Mouse (Mus musculus) c-Kit-negative CD71-positive TER-119-positive erythroid progenitor cells, embryonic 14.5 days (primary cell): ENCODE measurements at regions not wholly inside any gene's neighbourhood (a gene's known extent, or its start where the extent isn't known, plus 50 kb on each side); places are given as distances from the start of the nearest gene placed in this dataset.
"Not testable (repeated sequence)": the region's sequence is repeated elsewhere in the genome, so short reads cannot be mapped to it uniquely, and the experiment has no call there.

Experiments
- DNase-seq: peaks from one replicate; pipeline ENCODE4 v3.0.0-alpha.2; 2013; ENCODE audit warnings: low read depth, low spot score

DNA sequence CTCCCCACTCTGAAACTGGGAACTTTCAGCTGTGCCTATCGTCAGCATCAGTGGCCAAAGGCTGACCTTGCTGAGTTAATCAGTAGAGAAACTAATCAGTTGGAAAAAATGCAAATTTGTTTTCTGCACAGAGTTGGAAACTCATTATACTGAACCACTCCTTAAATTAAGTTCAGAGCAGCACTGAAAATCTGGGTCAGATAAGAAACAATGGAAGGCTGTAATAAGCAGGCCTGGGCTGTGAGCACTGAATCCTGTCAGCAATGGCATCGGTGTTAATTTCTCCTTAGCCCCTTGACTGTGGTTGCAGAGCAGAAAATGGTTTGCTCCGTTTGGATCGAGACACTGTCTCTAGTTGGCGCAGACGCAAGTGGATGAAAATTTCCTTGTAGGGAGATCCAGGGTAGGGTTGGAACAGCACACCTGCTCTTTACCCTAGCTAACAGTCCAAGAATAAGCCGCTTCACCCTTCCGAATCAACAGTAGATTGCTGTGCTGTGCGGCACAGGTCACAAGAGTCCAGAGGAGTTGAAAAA is 289.4 kb downstream of the Tox3 start:
- no peak for DNase-seq

DNA sequence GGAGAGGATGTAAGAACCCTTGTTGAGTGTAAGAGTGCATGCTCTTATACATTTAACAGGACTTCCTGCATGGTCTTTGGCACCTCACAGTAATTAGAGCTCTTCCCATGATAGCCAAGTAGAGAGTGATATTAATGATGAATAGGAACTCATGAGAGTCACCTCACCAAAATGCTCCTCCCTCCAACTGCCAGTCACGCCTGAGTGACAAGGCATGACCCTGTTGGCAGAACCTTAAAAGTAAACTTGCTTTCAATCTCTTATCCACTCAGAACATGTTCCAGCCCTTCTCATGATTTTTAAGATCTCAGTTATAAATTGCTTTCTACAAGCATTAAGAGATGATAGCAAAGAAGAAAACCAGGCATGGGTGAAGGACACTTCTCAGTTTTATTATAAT is 291.8 kb downstream of the Tox3 start:
- DNase-seq = no peak

DNA sequence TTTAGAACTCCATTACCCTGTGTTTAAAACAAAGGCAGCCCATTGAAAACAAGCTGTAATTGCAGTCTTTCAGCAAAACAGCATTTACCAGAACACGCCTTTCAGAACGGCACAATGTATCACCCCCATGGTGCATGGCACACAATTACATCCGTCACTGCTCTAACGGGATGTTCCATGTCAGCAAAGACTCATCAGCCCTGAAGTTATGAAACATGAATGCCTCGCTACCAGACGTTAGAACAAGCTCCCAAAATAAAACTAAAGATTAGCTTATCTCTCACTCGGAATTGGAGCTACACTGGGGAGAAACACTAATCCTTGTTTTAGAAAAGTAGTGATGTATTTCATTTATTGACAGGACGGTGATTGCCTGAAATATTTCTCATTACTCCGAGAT is 301.4 kb downstream of the Tox3 start:
- DNase-seq = no peak

DNA sequence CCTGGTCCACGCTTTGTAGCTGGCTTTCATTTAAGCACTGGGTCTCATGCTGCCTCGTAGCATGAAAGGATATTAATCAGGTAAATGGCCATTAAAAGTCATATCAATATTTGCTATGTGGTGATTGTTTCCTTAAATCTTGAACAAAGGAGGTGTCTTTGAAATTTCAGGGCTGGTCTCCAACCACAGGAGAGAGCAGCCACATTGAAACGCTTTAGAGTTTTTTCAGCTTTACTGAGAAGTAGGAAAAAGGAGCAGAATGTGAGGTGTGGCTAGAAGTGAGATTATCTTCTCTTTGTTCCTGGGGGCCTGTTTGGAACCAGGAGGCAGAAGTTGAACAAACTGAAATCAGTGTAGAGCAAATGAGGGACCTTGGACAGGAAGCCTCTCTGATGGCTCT is 311.7 kb downstream of the Tox3 start:
- no peak for DNase-seq

DNA sequence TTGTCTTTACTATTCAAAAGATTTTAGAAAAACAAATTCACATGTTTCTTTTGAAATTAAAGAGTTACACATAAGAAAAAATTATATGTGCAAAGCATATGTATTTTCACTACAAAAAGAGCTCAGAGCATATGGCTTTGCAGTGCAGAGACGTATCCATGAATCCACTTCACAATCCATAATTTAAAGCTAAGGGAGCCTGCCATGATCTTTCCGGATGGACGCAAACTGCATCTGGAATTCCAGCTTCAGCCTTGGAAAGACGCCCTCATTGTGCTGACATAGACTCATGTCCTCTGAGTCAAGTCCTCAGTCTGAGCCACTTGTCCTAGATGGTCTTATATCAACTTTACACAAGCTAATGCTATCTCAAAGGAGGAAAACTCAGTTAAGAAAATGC is 315.6 kb downstream of the Tox3 start:
- DNase-seq = no peak

DNA sequence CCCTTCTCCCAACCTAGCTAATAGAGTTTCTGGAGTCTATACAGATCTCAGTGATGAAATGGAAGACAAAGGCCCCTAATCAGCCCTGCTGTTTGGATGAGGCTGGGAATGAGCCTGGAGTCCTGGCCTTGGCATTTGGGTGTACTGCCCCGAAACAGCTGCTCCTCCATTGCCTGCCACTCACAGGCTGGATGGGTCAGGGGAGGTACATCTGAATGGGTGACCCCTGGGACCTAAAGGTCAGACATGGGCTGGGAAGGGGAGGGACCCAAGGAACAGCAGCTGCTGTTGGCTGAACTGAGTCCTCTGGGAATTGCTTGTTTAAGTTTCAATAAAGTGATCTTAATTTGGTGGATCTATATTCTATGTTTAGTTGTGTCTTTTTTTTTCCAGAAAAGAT is 316.9 kb downstream of the Tox3 start:
- no peak for DNase-seq

DNA sequence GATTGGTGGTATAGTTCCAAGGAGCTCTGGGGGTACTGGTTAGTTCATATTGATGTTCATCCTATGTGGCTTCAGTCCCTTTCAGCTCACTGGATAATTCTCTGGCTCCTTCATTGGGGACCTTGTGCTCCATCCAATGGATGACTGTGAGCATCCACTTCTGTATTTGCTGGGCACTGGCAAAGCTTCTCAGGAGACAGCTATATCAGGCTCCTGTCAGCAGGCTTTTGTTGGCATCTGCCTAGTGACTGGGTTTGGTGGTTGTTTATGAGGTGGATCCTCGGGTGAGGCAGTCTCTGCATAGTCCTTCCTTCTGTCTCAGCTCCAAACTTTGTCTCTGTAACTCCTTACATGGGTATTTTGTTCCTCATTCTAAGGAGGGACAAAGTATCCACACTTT is 330.2 kb downstream of the Tox3 start:
- DNase-seq = not testable (repeated sequence)

DNA sequence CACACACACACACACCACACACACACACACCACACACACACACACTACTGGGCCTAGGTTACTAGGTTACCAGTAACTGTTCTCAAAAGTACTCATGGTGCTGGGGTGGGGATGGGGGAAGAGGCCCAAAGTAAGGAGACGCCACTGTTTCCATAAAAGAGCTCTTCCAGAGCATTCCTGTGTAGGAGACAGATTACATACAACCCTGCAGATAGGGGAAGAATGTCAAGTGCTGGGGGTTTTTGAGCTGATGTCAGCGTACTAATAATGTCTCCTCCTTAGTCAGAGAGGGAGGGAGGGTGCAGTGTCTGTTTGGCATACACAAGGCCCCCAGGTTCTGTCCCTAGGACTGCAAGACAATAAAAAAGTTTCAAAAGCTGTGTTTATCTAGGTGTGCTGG is 334.4 kb downstream of the Tox3 start:
- no peak for DNase-seq

DNA sequence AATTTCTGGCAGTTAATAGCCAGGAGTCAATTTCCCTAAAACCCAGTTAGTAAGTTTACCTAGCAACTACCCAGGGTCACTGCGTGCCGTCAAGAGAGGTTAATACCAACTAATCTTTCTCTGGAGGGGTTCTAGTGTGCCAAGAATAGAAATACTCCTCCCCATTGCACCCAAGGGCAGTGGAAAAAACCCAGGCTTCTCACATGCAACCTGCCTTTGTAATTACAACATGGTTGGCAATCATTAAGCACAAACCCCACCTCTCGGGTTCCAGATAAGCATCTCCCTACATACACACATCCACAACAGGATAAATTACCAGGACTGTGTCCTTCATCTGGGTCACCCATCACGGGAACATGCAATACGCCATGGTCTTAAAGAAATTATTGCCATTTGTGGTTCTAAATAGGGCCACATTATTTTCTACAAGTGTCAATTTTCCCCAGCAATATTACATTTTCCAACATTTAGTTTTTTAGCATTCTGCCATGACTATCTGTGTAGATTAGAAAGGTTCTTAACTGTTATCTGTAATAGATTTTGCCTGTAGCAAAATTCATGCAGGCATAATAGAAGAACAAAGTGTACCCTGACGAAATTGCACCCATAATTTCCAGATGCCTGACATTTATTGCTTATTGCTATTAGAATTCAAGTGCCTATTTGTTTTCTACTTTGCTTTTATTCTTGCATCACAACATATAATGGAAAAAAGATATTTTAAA is 336.3 kb downstream of the Tox3 start:
- DNase-seq = no peak

DNA sequence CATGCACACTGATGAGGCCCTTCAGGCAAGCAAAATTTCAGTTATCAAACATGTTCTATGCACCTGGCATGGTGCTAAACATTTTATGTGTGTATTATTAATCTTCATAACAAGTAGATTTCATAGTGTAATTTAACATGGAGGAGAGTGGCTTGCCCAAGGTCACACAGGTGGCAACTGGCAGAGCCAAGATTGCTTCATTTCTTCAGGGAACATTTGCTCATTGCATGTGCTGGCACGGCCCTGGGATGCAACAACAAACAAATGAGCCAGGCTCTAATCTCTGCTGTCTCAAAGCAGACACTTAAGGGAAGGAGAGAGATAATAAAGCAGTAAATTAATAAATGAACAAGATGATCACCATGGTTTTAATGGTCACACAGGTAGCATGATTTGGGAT is 338.7 kb downstream of the Tox3 start:
- no peak for DNase-seq

DNA sequence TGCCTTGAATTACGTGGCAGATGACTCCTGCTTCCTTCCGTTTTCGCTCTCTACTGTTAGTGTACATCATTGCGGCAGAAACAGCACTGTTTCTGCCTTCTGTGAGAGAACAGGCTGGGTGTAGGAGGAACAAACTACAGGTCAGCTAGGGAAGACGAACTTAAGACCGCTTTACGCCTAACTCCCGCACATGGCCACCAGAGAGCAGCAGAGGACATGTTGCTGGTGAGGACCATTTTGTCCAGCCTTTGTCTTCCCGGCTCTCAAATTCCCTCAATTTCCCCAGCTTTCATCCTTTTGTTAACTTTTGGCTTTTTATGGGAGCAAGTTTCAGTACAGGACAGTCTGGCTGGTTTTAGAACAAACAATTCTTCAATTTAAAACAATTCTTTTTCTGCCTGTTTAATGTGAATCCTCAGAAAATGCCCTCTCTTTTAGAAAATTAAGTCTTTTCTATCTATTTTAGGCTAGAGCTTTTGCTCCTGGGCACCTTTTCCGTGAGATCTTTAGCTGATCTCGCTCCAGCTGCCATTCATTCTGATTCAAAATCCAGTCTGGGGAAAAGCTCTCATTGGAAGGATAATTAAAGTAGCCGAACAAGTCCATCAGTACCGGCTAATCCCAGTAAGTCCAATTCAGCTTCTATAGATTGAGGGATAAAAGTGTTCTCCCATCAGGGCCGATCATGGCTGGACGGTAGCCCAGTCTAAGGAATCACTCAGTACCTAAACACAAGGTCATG is 347.1 kb downstream of the Tox3 start:
- DNase-seq = peak; percentile 8

DNA sequence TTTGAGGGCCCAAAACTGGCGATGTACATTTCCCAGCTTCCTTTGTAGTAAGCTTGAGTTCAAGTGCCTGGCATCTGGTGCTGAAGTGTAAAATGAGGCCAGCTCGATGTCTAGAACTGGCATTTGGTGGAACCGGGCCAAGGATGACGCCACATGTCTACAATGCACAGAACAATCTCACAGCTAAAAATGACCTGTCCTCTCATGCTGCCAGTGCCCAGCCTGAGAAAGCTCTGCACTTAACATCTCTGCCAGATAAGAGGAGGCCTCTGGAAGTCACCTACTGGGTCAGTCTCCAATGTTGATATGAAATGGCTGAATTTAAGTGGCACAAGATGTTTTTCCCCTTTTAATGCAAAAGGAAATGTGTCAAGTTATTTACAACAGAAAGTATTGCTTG is 354.4 kb downstream of the Tox3 start:
- no peak for DNase-seq

DNA sequence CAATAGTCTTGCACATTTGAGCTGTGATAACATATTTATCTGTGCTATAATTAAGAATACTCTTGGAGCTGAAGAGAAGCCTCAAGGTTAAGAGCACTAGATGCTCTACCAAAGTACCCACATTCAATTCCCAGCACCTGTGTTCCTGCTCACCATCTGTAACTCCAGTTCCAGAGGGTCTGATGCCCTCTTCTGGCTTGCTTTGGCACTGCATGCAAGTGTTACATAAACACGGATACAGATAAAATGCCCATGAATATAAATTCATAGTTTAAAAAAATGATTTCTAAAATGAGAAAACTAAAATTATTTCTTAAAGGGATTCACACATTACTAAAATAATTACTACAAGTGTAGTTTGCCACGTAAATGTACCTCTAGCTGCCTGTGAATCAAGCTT is 364.3 kb downstream of the Tox3 start:
- no peak for DNase-seq

DNA sequence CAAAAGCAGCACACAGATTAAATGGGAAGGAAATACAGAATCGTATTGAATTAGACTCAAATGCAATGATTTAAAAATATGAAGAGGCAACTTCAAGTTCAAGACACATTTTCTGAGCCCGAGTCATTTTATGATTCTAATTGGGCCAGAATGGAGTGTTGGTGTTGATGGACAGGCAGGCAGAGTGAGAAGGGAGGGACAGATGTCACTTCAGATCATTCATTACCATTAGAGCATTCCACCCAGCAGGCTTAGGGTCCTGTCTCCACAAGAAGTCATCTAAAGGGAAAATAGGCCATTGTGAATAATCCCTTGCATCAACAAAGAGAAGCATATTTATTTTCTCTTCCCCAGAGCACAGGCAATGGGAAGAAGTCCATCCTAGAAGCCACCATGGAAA is 365.6 kb downstream of the Tox3 start:
- no peak for DNase-seq

DNA sequence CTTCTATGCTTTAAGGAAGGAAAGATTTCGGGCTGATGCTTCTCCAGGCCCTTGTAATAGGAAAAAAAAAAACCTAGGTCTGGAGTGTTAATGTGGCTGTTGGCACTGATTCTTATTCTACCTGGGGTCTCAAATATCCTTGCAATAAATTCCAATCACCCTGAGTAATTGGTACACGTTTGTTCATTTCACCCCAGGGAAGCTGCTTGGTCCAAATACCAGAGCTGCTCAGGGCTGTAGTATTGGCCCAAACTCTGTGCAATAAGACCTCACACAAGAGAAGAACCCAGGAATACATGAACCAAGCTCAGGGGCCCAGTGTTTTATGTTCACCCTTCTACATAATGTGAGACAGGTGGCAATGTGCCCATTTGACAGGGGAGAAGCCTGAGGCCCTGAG is 366.8 kb downstream of the Tox3 start:
- DNase-seq = no peak

DNA sequence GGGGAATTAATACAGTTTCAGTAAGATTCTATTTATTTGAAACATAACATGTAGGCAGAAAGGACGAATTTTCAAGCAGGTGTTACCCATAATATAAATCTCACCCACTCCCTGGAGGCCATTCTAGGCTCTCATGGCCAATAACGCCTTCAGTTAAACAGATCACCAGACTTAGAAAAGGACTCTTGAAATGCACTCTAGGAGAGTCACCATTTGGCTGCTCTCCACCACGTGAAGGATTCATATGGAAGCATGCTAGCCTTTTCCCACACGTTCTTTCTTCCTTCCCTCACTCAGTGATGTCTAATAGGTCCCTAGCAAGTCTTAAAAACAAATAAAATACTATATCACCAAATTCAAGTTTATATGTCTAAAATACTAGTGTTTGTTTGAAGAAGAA is 367.7 kb downstream of the Tox3 start:
- no peak for DNase-seq

DNA sequence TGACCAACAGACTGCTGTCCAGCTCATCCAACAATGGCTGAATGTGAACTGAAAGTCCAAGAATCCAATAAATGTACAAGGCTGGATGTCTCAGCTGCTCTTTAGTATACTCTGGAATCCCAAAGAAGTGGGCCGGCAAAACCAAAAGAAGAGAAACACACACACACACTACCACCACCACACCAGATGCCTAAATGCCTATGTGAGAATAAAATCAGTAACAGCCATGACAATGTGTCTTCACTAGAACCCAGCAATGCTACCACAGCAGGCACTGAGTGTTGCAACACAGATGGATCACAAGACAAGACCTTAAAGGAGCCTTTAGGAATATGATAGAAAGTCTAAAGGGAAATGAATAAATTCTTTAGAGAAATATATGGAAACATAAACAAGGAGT is 385.3 kb downstream of the Tox3 start:
- no peak for DNase-seq

DNA sequence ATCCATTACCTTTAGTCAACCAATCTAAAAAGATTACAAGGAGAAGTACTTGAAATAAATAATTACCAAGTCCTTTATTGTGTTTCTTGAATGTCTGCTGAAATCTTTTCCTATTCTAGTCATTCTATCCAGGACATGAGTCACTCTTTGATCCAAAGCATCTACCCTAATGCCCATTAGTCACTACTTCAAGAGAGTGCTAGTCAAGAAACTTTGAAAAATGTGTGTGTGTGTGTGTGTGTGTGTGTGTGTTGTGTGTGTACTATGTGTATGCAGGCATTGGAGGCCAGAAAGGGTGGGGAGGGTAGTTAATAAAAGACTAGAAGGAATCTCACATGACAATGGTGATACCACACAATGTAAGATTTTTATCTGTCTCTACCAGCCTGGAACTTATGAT is 390.7 kb downstream of the Tox3 start:
- no peak for DNase-seq

DNA sequence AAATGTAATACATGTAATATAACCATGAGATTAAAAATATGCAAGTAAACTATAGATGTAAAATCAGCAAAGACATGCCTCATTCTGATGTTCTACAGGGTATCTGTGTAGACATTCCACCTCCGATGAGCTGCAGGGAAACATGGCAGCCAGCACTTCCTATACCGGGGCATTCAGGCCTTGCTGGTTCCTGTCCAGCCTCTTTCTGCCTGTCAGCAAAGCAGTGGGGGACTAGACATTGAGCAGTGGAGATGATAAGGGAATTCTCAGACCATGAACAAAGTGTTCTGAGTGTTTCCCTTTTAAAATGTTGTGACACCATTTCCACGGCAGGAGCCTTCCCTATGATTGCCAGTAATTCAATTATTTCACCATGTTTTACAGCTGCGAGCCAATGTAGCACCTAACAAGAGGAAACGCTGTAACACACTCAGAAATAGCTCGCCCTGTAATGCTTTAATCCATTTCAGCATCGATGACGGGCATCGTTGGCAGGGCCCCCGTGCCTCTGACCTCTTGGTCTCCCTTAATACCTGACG is 391.6 kb downstream of the Tox3 start:
- no peak for DNase-seq

DNA sequence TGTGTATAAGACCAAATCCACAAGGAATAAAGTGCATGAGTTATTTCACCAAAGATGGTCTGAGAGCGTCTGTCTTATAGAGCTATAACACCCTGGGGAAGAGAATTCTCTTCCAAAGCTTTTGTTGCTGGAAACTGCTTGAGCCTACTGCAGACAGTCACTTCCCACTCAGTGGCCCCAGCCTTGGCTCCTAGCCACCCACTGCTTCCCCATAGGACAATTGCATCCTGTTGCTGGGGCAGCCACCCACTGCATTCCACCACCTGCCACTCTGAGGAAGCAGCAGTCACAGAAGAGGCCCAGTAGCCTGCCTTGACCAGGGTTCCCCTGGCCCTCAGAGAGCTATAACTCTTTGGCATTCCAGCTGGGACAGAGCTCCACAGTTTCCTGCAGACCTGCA is 409.3 kb downstream of the Tox3 start:
- no peak for DNase-seq

DNA sequence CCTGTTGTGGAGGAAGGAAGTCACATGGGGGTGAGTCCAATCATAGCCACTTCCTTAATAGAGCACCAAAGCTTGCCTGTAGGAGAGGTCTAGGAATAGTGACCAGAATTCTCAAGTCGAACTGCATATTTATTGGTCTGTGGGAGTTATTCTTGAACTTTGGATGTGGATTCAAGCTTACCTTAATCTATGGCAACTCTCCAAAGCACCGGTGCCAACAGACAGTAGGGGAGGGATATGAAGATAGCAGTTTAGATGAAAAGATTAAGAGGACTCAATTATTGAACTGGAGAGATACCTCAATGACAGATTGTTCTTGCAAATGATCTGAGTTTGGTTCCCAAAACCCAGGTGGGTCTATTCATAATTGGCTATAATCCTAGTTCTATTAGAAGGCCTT is 413.6 kb downstream of the Tox3 start:
- no peak for DNase-seq

DNA sequence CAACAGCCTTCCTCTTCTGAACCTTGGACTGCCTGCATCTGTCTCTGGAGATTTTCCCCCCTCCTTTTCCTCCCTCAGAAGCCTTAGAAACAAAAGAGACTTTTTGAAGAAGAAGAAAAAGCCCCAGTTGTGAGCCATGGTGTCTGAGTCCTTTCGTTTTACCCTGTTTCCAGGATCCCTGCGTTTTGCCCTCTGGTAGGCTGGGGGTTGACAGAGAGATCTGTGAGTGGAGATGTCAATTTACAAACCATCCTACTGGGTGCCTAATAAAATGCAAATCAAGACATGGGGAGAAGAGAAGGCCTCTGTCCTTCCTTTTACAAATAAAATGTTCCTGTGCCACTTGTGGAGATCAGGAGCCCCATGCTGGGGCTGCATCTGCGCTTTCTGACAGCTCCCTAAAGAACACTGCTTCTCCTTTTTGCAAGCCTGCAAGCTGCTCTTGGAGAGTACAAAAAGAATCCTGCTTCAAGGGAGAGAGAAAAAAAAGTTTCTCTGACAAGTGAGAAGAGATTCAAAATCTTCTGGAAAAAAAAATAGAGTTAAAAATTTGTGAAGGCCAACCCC is 421.4 kb downstream of the Tox3 start:
- no peak for DNase-seq

DNA sequence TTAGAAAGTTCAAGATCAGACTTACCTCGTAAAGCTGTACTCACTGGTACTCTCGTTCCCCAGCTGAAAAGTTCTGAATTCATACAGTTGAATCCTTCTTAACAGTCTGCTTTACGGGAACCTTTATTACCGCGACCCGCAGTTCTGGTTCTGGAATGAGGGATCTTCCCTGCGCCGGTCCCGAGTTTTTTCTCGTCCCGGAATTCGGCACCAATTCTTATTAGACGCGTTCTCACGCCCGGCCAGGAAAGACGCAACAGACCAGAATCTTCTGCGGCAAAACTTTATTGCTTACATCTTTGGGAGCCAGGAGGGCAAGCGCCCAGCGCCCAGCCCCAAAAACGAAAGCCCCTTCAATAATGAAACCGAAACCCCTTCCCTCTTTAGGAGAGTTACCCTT is 423.4 kb downstream of the Tox3 start:
- not testable (repeated sequence) for DNase-seq
